Mouse (Mus musculus) limb, embryonic 11.5 days (tissue): Measurements from ENCODE around the gene Gm5039. TPM values are rescaled to one million over a fixed set of nuclear protein-coding genes. Genes with fewer than 3 reads are reported as not detected.

Experiments used
- polyA plus RNA-seq: library from polyadenylated mRNA; unstranded; fragments of >200 nt; fragmentation: Nextera tagmentation; extraction: Ambion mirVana; gene quantifications from 2 replicates; pipeline ENCODE4 v1.2.1, GENCODE M21; 2014

The Gm5039 gene
- polyA plus RNA-seq, 1 experiment from 2014 or later, result not detected

Other genes starting within 250 kb of the Gm5039 start
- gene Gm16368, start 240.3 kb downstream of the Gm5039 start, polyA plus RNA-seq, result not detected in 2 replicates
- not detected in 2 replicates for gene Gm10436, start 141.9 kb downstream of the Gm5039 start, polyA plus RNA-seq
- gene Gm8332, start 73.9 kb downstream of the Gm5039 start, polyA plus RNA-seq, result not detected in 2 replicates
- not detected in 2 replicates for gene Gm5662, start 49.5 kb downstream of the Gm5039 start, polyA plus RNA-seq
- gene Adck1, start 36.5 kb upstream of the Gm5039 start, polyA plus RNA-seq, result 12.7 and 14.8 TPM in 2 replicates